Mouse (Mus musculus) retina, adult 2 months (tissue): ENCODE results near the gene Olfr692.

Source experiments
- DNase-seq: peaks from one replicate; pipeline ENCODE4 v3.0.0-alpha.2; 2012; ENCODE audit warnings: low read depth, low spot score

Gene Olfr692

DNA sequence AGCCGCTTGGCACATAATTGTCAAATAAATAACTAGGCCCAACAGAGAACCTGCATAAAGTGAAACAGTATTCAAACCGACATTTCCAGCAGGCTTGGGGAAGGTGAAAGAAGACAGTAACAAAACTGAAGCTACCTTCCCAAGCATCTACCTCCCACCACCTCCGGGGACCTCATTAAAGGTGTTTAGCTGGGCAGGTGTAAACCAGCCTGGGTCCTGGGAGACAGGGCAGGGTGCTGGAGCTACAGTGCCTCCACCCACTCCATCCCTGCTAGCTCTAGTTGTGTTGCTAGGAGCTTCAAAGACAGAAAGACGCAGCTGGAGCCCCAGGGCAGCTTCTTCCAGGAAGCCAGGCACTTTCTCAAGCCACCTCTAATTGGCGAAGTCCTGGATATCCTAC, 36.2 kb downstream of the Olfr692 start, which contains the start of gene Cnga4:
TSS of gene Cnga4 (plus strand) at position 301 of the 400 bp plus-strand sequence.
- no peak for DNase-seq

DNA sequence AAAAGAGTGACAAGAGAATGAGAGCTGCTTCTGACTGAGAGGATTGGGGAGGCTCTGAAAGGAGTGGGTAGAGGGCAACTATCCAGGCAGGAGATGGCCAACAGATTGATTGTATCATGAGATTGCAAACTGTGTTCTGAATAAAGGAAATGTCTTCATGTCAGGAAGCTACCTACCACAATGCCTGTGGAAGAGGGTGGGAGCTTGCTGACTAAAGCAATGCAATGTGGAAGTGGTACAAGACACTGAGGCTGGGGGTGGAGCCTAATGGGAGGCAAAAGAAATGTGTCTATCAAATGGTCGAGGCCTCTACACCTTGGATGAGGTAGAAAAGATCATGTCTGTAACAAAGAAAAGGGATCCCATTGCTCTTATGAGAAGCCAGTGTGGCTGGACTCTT, 38.3 kb downstream of the Olfr692 start:
- no peak for DNase-seq

DNA sequence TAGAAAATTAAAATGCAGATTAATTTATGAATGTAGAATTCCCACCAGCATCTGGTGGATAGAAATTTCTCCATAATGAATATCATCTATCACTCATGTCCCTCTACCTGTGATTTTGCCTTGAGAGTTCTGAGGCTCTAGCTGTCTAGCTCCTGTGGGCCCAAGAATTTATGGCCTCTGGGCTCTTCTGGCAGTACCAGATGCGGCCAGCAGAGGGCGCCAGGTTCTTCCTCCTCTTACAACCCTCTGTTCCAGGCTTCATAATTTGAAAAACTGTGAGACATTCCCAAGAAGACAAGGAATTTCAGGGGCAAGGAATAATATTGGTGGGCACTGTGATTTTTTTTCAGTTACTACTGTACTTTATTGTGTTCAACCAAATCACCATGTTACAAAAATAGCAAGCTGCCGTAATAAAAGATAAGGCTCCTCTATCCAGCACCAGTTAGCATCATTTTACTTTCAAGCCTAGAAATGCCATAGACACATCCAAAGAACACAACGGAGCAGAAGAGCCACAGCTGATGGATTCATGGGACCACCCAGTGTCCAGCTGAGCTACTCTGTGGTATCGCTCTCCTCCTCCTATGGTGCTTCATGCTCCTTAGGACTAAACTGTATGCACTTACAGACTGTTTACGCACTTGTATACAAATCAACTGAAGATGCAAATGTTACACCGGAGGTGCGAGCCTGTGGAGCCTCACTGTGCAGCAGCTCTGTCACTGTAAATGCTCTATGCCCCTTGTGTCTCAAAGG, 44.0 kb downstream of the Olfr692 start:
- DNase-seq = peak; percentile 47

DNA sequence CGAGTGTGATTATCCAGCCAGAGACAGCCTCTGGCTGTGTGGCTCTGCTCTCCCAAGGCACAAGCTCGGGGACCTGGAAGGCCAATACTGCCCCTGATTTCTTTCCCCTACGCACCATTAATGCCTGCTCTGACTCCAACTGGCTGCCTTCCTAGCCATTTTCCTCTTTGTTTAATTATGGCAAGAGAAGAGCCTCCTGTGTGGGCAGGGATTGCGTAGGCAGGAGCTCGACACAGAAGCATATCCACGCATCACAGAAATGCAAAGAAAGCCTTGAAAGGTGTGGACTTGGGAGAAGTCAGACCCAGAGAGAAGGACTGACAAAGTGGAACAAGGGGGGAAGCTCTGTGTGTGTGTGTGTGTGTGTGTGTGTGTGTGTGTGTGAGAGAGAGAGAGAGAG, 46.4 kb downstream of the Olfr692 start:
- no peak for DNase-seq

- DNase-seq = no peak
Measured at GRCm38 (mm10) chr7:105416529-105416928, 48.5 kb downstream of the Olfr692 start.

GRCm38 (mm10) chr7:105418106-105418505, 50.1 kb downstream of the Olfr692 start:
- DNase-seq = no peak
